Mouse (Mus musculus) liver, embryonic 15.5 days (tissue): ENCODE results near the gene Samd1. TPM values are rescaled to one million over a fixed set of nuclear protein-coding genes. Genes with fewer than 3 reads are reported as not detected.
A peak's percentile ranks its signal among the peaks of the same experiment; 100 is the strongest.

Experiments
- ATAC-seq: fragments of 200-750 bp; cut with Nextera tagmentation; 2 replicates; pipeline ENCODE4 v1.8.0; 2017; ENCODE audit warnings: moderate number of reproducible peaks, mild to moderate bottlenecking, moderate library complexity; ENCODE audit not compliant: insufficient read depth
- H3K27ac ChIP-seq: fragments of 300-500 bp; sonication (generic); replicated peaks from 2 replicates; pipeline ENCODE4 v1.5.1; 2015; ENCODE audit warnings: mild to moderate bottlenecking, inconsistent platforms
- H3K27me3 ChIP-seq: fragments of 300-500 bp; sonication (generic); 2 replicates; pipeline ENCODE4 v1.6.1; 2015; ENCODE audit warnings: mild to moderate bottlenecking, inconsistent platforms
- H3K36me3 ChIP-seq: fragments of 300-500 bp; sonication (generic); replicated peaks from 2 replicates; pipeline ENCODE4 v1.6.1; 2015; ENCODE audit warnings: moderate library complexity, mild to moderate bottlenecking, inconsistent platforms
- H3K4me1 ChIP-seq: fragments of 300-500 bp; sonication (generic); replicated peaks from 2 replicates; pipeline ENCODE4 v1.6.1; 2015; ENCODE audit warnings: inconsistent platforms
- H3K4me2 ChIP-seq: fragments of 300-500 bp; sonication (generic); 2 replicates; pipeline ENCODE4 v1.6.1; 2015; ENCODE audit warnings: moderate library complexity, mild to moderate bottlenecking, inconsistent platforms
- H3K4me3 ChIP-seq: fragments of 300-500 bp; sonication (generic); replicated peaks from 2 replicates; pipeline ENCODE4 v1.5.1; 2015; ENCODE audit warnings: mild to moderate bottlenecking, inconsistent platforms
- H3K9ac ChIP-seq: fragments of 300-500 bp; sonication (generic); 2 replicates; pipeline ENCODE4 v1.6.1; 2015; ENCODE audit warnings: moderate library complexity, mild to moderate bottlenecking, inconsistent platforms
- H3K9me3 ChIP-seq: fragments of 300-500 bp; sonication (generic); replicated peaks from 2 replicates; pipeline ENCODE4 v1.6.1; 2016; ENCODE audit warnings: inconsistent platforms
- WGBS: fragments of 180-500 bp; shearing (Covaris S2); methylation state at CpG from one replicate; pipeline ENCODE4 v1.1.7; 2015; ENCODE audit warnings: mixed read lengths; ENCODE audit not compliant: insufficient replicate concordance; 5-methylcytosine and 5-hydroxymethylcytosine counted together
- polyA plus RNA-seq: library from polyadenylated mRNA; unstranded; fragments of >200 nt; fragmentation: Nextera tagmentation; extraction: Ambion mirVana; gene quantifications from 2 replicates; pipeline ENCODE4 v1.2.1, GENCODE M21; 2015

Samd1 gene
- polyA plus RNA-seq, 1 experiment from 2014 or later = 5.8 TPM

- 76% methylated on average over 5 of the region's 5 CpGs for WGBS
- no peaks in the 10 kb centered on the region for H3K9me3 ChIP-seq
- H3K27ac ChIP-seq = no peak overlapping the region
- no peak overlapping the region for H3K4me3 ChIP-seq
- no peaks in the 10 kb centered on the region for H3K36me3 ChIP-seq
- ATAC-seq = no peak
- no peak overlapping the region for H3K4me2 ChIP-seq
- peaks cover 64% of the 10 kb centered on the region for H3K27me3 ChIP-seq
- H3K9ac ChIP-seq = no peak overlapping the region
- H3K4me1 ChIP-seq = peaks cover 21% of the 10 kb centered on the region
These were observed 18.4 kb downstream of the Samd1 start for GRCm38 (mm10) chr8:84015833-84016232.

- Histone ChIP-seq H3K9me3 (no peaks in the 10 kb centered on the region), H3K9ac (no peak overlapping the region), H3K36me3 (no peaks in the 10 kb centered on the region), H3K4me2 (no peak overlapping the region), H3K4me3 (no peak overlapping the region), H3K4me1 (no peaks in the 10 kb centered on the region), H3K27ac (no peak overlapping the region), H3K27me3 (peaks cover 65% of the 10 kb centered on the region)
- WGBS = 63% methylated on average over 9 of the region's 9 CpGs
- no peak for ATAC-seq
These were observed 22.3 kb downstream of the Samd1 start for GRCm38 (mm10) chr8:84019738-84020137.

GRCm38 (mm10) chr8:84021096-84021495 lies 23.6 kb downstream of the Samd1 start, which contains the start of gene Palm3:
Gene Palm3, plus strand, starts transcription at chr8:84021471.
- WGBS = 16% methylated on average over 18 of the region's 18 CpGs
- H3K4me3 ChIP-seq = no peak within 1 kb of the TSS
- no peaks in the 10 kb centered on the region for H3K36me3 ChIP-seq
- H3K4me2 ChIP-seq = no peak within 1 kb of the TSS
- peaks cover 73% of the 10 kb centered on the region for H3K27me3 ChIP-seq
- H3K27ac ChIP-seq = no peak within 1 kb of the TSS
- H3K9ac ChIP-seq = no peak within 1 kb of the TSS
- H3K9me3 ChIP-seq = no peaks in the 10 kb centered on the region
- peaks cover 5% of the 10 kb centered on the region for H3K4me1 ChIP-seq
- ATAC-seq = no peak

- peaks cover 9% of the 10 kb centered on the region for H3K4me1 ChIP-seq
- no peak overlapping the region for H3K4me3 ChIP-seq
- H3K4me2 ChIP-seq = no peak overlapping the region
- ATAC-seq = no peak
- no peaks in the 10 kb centered on the region for H3K36me3 ChIP-seq
- no peak overlapping the region for H3K27ac ChIP-seq
- WGBS = 37% methylated on average over 12 of the region's 12 CpGs
- peaks cover 78% of the 10 kb centered on the region for H3K27me3 ChIP-seq
- no peaks in the 10 kb centered on the region for H3K9me3 ChIP-seq
- no peak overlapping the region for H3K9ac ChIP-seq
These were observed 24.1 kb downstream of the Samd1 start for GRCm38 (mm10) chr8:84021569-84021968.

- Histone ChIP-seq H3K27me3 (peaks cover 88% of the 10 kb centered on the region), H3K4me2 (no peak overlapping the region), H3K27ac (no peak overlapping the region), H3K36me3 (no peaks in the 10 kb centered on the region), H3K4me3 (no peak overlapping the region), H3K9ac (no peak overlapping the region), H3K4me1 (peaks cover 9% of the 10 kb centered on the region), H3K9me3 (no peaks in the 10 kb centered on the region)
- ATAC-seq = no peak
- 17% methylated on average over 5 of the region's 5 CpGs for WGBS
These were observed 25.6 kb downstream of the Samd1 start for GRCm38 (mm10) chr8:84023085-84023484.

- no peak overlapping the region for H3K4me3 ChIP-seq
These were observed 26.2 kb downstream of the Samd1 start for GRCm38 (mm10) chr8:84023631-84024030.

GRCm38 (mm10) chr8:84024171-84024570 lies 26.7 kb downstream of the Samd1 start:
- H3K4me1 ChIP-seq = peaks cover 9% of the 10 kb centered on the region
- no peaks in the 10 kb centered on the region for H3K36me3 ChIP-seq
- H3K4me2 ChIP-seq = no peak overlapping the region
- peaks cover 96% of the 10 kb centered on the region for H3K27me3 ChIP-seq
- H3K9me3 ChIP-seq = no peaks in the 10 kb centered on the region
- no peak overlapping the region for H3K9ac ChIP-seq
- no peak overlapping the region for H3K4me3 ChIP-seq
- ATAC-seq = no peak
- 11% methylated on average over 10 of the region's 10 CpGs for WGBS
- no peak overlapping the region for H3K27ac ChIP-seq

More at GRCm38 (mm10) chr8:84023631-84024030, 26.2 kb downstream of the Samd1 start:
- Histone ChIP-seq H3K9ac (no peak overlapping the region), H3K4me2 (no peak overlapping the region), H3K4me1 (peaks cover 9% of the 10 kb centered on the region), H3K36me3 (no peaks in the 10 kb centered on the region), H3K9me3 (no peaks in the 10 kb centered on the region), H3K27ac (no peak overlapping the region), H3K27me3 (peaks cover 90% of the 10 kb centered on the region)
- 44% methylated on average over 1 of the region's 1 CpGs for WGBS
- ATAC-seq = no peak

GRCm38 (mm10) chr8:84025863-84026262 lies 28.4 kb downstream of the Samd1 start:
- peak overlapping the region; percentile 64 for H3K4me2 ChIP-seq
- no peak overlapping the region for H3K9ac ChIP-seq
- peak; percentile 38 for ATAC-seq
- H3K27ac ChIP-seq = no peak overlapping the region
- H3K27me3 ChIP-seq = peaks cover 87% of the 10 kb centered on the region
- H3K9me3 ChIP-seq = no peaks in the 10 kb centered on the region
- no peaks in the 10 kb centered on the region for H3K36me3 ChIP-seq
- H3K4me3 ChIP-seq = peak overlapping the region; percentile 36
- H3K4me1 ChIP-seq = peaks cover 9% of the 10 kb centered on the region
- WGBS = 1% methylated on average over 41 of the region's 41 CpGs

- H3K4me1 ChIP-seq = peaks cover 9% of the 10 kb centered on the region
- H3K27ac ChIP-seq = no peak overlapping the region
- 7% methylated on average over 10 of the region's 10 CpGs for WGBS
- H3K9me3 ChIP-seq = no peaks in the 10 kb centered on the region
- no peak overlapping the region for H3K4me3 ChIP-seq
- H3K4me2 ChIP-seq = no peak overlapping the region
- no peak for ATAC-seq
- H3K9ac ChIP-seq = no peak overlapping the region
- peaks cover 71% of the 10 kb centered on the region for H3K27me3 ChIP-seq
- H3K36me3 ChIP-seq = no peaks in the 10 kb centered on the region
These were observed 30.0 kb downstream of the Samd1 start for GRCm38 (mm10) chr8:84027449-84027848.

- no peak for ATAC-seq
- Histone ChIP-seq H3K9ac (no peak overlapping the region), H3K27me3 (peaks cover 55% of the 10 kb centered on the region), H3K4me1 (peaks cover 9% of the 10 kb centered on the region), H3K27ac (no peak overlapping the region), H3K36me3 (no peaks in the 10 kb centered on the region), H3K4me3 (no peak overlapping the region), H3K4me2 (no peak overlapping the region), H3K9me3 (no peaks in the 10 kb centered on the region)
- 65% methylated on average over 5 of the region's 5 CpGs for WGBS
These were observed 31.8 kb downstream of the Samd1 start for GRCm38 (mm10) chr8:84029272-84029671.

GRCm38 (mm10) chr8:84032777-84033176 lies 35.3 kb downstream of the Samd1 start:
- H3K4me3 ChIP-seq = no peak overlapping the region
- 53% methylated on average over 4 of the region's 4 CpGs for WGBS

GRCm38 (mm10) chr8:84038015-84038414 lies 40.5 kb downstream of the Samd1 start:
- Histone ChIP-seq H3K4me3 (no peak overlapping the region), H3K4me1 (peaks cover 7% of the 10 kb centered on the region), H3K27me3 (peaks cover 51% of the 10 kb centered on the region), H3K9ac (no peak overlapping the region), H3K4me2 (no peak overlapping the region), H3K9me3 (no peaks in the 10 kb centered on the region), H3K27ac (no peak overlapping the region), H3K36me3 (no peaks in the 10 kb centered on the region)
- no peak for ATAC-seq
- WGBS = 57% methylated on average over 5 of the region's 5 CpGs

More at GRCm38 (mm10) chr8:84032777-84033176, 35.3 kb downstream of the Samd1 start:
- Histone ChIP-seq H3K27ac (no peak overlapping the region), H3K9ac (no peak overlapping the region), H3K36me3 (no peaks in the 10 kb centered on the region), H3K9me3 (no peaks in the 10 kb centered on the region), H3K4me2 (no peak overlapping the region), H3K27me3 (peaks cover 30% of the 10 kb centered on the region), H3K4me1 (no peaks in the 10 kb centered on the region)
- no peak for ATAC-seq
